Mouse (Mus musculus) hindbrain, embryonic 14.5 days (tissue): ENCODE measurements around the gene Zcwpw1. TPM values are rescaled to one million over a fixed set of nuclear protein-coding genes. Genes with fewer than 3 reads are reported as not detected.
"Not testable (repeated sequence)": the region's sequence is repeated elsewhere in the genome, so short reads cannot be mapped to it uniquely, and the experiment has no call there.

Experiments
- ATAC-seq: fragments of 200-750 bp; cut with Nextera tagmentation; 2 replicates; pipeline ENCODE4 v1.8.0; 2017; ENCODE audit warnings: moderate number of reproducible peaks, mild to moderate bottlenecking, moderate TSS enrichment, moderate library complexity; ENCODE audit not compliant: low FRiP score
- DNase-seq: peaks from one replicate; pipeline ENCODE4 v3.0.0-alpha.2; 2015; ENCODE audit warnings: low spot score
- H3K27ac ChIP-seq: fragments of 300-500 bp; sonication (generic); 2 replicates; pipeline ENCODE4 v1.5.1; 2014; ENCODE audit warnings: mild to moderate bottlenecking, moderate library complexity
- H3K27me3 ChIP-seq: fragments of 300-500 bp; sonication (generic); 2 replicates; pipeline ENCODE4 v1.6.1; 2014; ENCODE audit warnings: mild to moderate bottlenecking, low read length, mixed read lengths; ENCODE audit not compliant: control insufficient read depth, insufficient read depth
- H3K36me3 ChIP-seq: fragments of 300-500 bp; sonication (generic); replicated peaks from 2 replicates; pipeline ENCODE4 v1.6.1; 2014; ENCODE audit not compliant: control insufficient read depth, insufficient read depth
- H3K4me1 ChIP-seq: fragments of 300-500 bp; sonication (generic); replicated peaks from 2 replicates; pipeline ENCODE4 v1.6.1; 2014; ENCODE audit warnings: antibody characterized with exemption, low read length, mixed read lengths; ENCODE audit not compliant: control insufficient read depth, insufficient read depth
- H3K4me2 ChIP-seq: fragments of 300-500 bp; sonication (generic); replicated peaks from 2 replicates; pipeline ENCODE4 v1.6.1; 2014; ENCODE audit warnings: mild to moderate bottlenecking, moderate library complexity
- H3K4me3 ChIP-seq: fragments of 300-500 bp; sonication (generic); replicated peaks from 2 replicates; pipeline ENCODE4 v1.5.1; 2014; ENCODE audit warnings: mild to moderate bottlenecking, low read length
- H3K9ac ChIP-seq: fragments of 300-500 bp; sonication (generic); 2 replicates; pipeline ENCODE4 v1.6.1; 2014
- H3K9me3 ChIP-seq: fragments of 300-500 bp; sonication (generic); 2 replicates; pipeline ENCODE4 v1.6.1; 2016; ENCODE audit warnings: low read length; ENCODE audit not compliant: control insufficient read depth
- WGBS: fragments of 180-500 bp; shearing (Covaris S2); extraction: QIAGEN DNeasy Blood & Tissue Kit; methylation state at CpG from one replicate; pipeline ENCODE4 v1.1.7; 2014; 5-methylcytosine and 5-hydroxymethylcytosine counted together
- polyA plus RNA-seq: library from polyadenylated mRNA; unstranded; fragments of >200 nt; fragmentation: Nextera tagmentation; extraction: Ambion mirVana; gene quantifications from 2 replicates; pipeline ENCODE4 v1.2.1, GENCODE M21; 2014

Gene Zcwpw1
- polyA plus RNA-seq, 1 experiment from 2014 or later, result 8.3 TPM

GRCm38 (mm10) chr5:137745214-137746171 is 42.1 kb upstream of the Zcwpw1 start, which contains the start of gene Tsc22d4:
Tsc22d4 (plus strand) TSS chr5:137745730.
- WGBS, result 4% methylated on average over 28 of the region's 28 CpGs
- Histone ChIP-seq H3K4me2 (peak within 1 kb of the TSS; percentile 99), H3K9ac (peak within 1 kb of the TSS; percentile 78), H3K27ac (peak within 1 kb of the TSS; percentile 79), H3K9me3 (no peaks in the 10 kb centered on the region), H3K36me3 (no peaks in the 10 kb centered on the region), H3K4me3 (peak within 1 kb of the TSS; percentile 64), H3K4me1 (peaks cover 35% of the 10 kb centered on the region), H3K27me3 (no peaks in the 10 kb centered on the region)
- ATAC-seq, result peak; percentile 84
- DNase-seq, result peak; percentile 93

DNA sequence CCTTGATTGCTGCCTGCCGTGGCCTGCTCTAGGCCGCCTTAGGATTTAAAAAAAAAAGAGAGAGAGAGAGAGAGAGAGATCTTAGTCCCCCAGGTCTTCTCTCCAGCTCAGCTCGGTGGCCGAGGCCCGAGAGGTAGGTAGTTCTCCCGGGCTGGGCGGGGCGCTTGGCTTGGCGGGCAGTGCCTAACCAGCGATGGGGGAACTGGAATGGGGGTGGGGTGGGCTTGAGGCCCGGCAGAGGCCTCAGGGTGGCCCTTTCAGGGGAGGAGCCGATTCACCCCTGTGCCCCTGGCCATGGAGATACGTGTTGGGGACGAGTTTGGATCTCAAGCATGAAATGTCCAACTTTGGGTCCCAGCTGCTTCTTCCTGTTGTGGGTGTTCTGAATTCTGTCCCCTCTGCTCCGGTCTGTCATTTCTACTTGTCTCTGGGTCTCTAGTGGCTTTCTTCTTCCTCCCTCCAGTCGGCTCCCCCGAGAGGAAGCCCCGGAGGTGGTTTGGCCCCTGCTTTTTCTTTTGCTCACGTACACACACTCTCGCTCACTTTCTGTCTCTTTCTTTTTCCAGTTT is 41.2 kb upstream of the Zcwpw1 start:
- ATAC-seq, result peak; percentile 9; the same call in 1 of the 2 replicates

DNA sequence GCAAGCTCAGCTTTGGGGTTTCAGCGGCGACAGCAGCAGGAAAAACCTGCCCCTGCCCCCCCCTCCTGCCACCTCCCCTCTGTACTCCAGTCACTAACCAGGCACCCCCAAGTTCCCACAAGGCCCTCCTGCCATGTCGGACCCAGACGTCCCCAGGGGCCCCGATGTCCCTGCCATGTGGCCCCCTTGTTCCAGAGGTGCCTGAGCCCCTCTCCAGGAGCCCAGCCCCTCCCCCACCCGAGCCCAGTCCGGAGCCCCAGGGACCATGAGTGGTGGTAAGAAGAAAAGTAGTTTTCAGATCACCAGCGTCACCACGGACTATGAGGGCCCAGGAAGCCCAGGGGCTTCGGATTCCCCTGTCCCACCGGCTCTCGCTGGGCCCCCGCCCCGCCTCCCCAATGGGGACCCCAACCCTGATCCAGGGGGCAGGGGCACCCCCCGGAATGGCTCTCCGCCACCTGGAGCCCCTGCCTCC is 40.7 kb upstream of the Zcwpw1 start:
- H3K4me2 ChIP-seq, result peak overlapping the region; percentile 99
- H3K4me3 ChIP-seq, result peak overlapping the region; percentile 64
- peak overlapping the region; percentile 79 for H3K27ac ChIP-seq
- peaks cover 30% of the 10 kb centered on the region for H3K4me1 ChIP-seq
- no peaks in the 10 kb centered on the region for H3K27me3 ChIP-seq
- H3K9me3 ChIP-seq, result no peaks in the 10 kb centered on the region
- H3K36me3 ChIP-seq, result peaks cover 8% of the 10 kb centered on the region
- H3K9ac ChIP-seq, result peak overlapping the region; percentile 78
- DNase-seq (no peak), ATAC-seq (no peak)
- WGBS, result 0% methylated on average over 16 of the region's 16 CpGs

More for the DNA sequence above, 41.2 kb upstream of the Zcwpw1 start:
- Histone ChIP-seq H3K9me3 (no peaks in the 10 kb centered on the region), H3K4me1 (peaks cover 34% of the 10 kb centered on the region), H3K27me3 (no peaks in the 10 kb centered on the region), H3K36me3 (0 out of 2 replicates have a peak, but pooled peaks cover 3% of the 10 kb centered on the region), H3K9ac (peak overlapping the region; percentile 78), H3K4me2 (peak overlapping the region; percentile 99), H3K4me3 (peak overlapping the region; percentile 64), H3K27ac (peak overlapping the region; percentile 79)
- no peak for DNase-seq
- WGBS, result 0% methylated on average over 17 of the region's 20 CpGs

- no peak for ATAC-seq
- H3K9me3 ChIP-seq, result no peaks in the 10 kb centered on the region
- H3K4me3 ChIP-seq, result peak overlapping the region; percentile 64
- 4% methylated on average over 25 of the region's 26 CpGs for WGBS
- H3K9ac ChIP-seq, result peak overlapping the region; percentile 78
- peaks cover 30% of the 10 kb centered on the region for H3K4me1 ChIP-seq
- peak overlapping the region; percentile 79; the same call in 1 of the 2 replicates for H3K27ac ChIP-seq
- DNase-seq, result no peak
- peak overlapping the region; percentile 99 for H3K4me2 ChIP-seq
- H3K36me3 ChIP-seq, result peaks cover 13% of the 10 kb centered on the region
- no peaks in the 10 kb centered on the region for H3K27me3 ChIP-seq
Observed at GRCm38 (mm10) chr5:137747326-137747961, 40.2 kb upstream of the Zcwpw1 start.

DNA sequence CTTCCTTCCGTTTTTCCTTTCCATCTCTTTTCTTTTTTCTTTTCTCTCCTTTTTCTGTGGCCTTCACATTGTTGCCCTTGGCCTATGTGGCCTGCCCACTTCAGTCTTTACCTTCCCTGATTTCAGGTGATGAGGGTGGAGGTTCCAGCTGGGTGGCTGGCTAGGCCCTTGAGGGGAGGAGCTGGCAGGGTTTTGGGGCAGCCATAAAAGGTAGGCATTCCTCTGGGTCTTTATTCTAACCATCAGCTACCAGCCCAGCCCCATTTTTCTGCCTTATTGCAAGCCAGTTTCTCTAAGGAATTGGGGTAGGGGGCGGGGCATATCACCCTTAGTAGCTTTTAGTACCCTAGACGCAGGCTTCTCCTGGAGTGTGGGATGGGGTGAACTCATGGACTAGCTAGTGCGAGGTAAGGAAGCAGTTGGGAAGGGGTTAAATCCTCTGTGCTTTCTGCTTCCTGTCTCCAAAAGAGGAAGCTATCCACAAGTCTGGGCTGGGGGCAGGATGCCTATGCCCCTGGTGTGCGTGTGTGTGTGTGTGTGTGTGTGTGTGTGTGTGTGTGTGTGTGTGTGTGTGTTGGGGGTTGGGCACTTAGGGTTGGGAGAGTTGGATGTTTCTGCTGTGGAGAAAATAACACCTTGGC is 39.3 kb upstream of the Zcwpw1 start:
- Histone ChIP-seq H3K27ac (0 out of 2 replicates have a peak overlapping the region, but pooled peaks have one; percentile 32), H3K9me3 (no peaks in the 10 kb centered on the region), H3K4me2 (peak overlapping the region; percentile 99), H3K4me3 (peak overlapping the region; percentile 64), H3K27me3 (no peaks in the 10 kb centered on the region), H3K36me3 (peaks cover 13% of the 10 kb centered on the region), H3K9ac (peak overlapping the region; percentile 78), H3K4me1 (peaks cover 30% of the 10 kb centered on the region)
- WGBS, result 41% methylated on average over 5 of the region's 5 CpGs
- no peak for DNase-seq
- ATAC-seq, result no peak

- H3K27me3 ChIP-seq, result no peaks in the 10 kb centered on the region
- DNase-seq, result no peak
- 73% methylated on average over 6 of the region's 6 CpGs for WGBS
- no peak overlapping the region for H3K27ac ChIP-seq
- H3K4me1 ChIP-seq, result peaks cover 30% of the 10 kb centered on the region
- H3K9me3 ChIP-seq, result no peaks in the 10 kb centered on the region
- no peak for ATAC-seq
- H3K4me2 ChIP-seq, result peak overlapping the region; percentile 99
- peak overlapping the region; percentile 1; the same call in 1 of the 2 replicates for H3K4me3 ChIP-seq
- peaks cover 23% of the 10 kb centered on the region for H3K36me3 ChIP-seq
- 0 out of 2 replicates have a peak overlapping the region, but pooled peaks have one; percentile 78 for H3K9ac ChIP-seq
Observed at GRCm38 (mm10) chr5:137749196-137749836, 38.3 kb upstream of the Zcwpw1 start.

GRCm38 (mm10) chr5:137750212-137750611 is 37.4 kb upstream of the Zcwpw1 start:
- Histone ChIP-seq H3K4me1 (peaks cover 30% of the 10 kb centered on the region), H3K36me3 (peaks cover 23% of the 10 kb centered on the region)
- H3K4me2 ChIP-seq, DNase-seq, H3K4me3 ChIP-seq, H3K27ac ChIP-seq, ATAC-seq, H3K9ac ChIP-seq, H3K9me3 ChIP-seq, H3K27me3 ChIP-seq: not testable (repeated sequence)
- WGBS, result 92% methylated on average over 6 of the region's 8 CpGs

DNA sequence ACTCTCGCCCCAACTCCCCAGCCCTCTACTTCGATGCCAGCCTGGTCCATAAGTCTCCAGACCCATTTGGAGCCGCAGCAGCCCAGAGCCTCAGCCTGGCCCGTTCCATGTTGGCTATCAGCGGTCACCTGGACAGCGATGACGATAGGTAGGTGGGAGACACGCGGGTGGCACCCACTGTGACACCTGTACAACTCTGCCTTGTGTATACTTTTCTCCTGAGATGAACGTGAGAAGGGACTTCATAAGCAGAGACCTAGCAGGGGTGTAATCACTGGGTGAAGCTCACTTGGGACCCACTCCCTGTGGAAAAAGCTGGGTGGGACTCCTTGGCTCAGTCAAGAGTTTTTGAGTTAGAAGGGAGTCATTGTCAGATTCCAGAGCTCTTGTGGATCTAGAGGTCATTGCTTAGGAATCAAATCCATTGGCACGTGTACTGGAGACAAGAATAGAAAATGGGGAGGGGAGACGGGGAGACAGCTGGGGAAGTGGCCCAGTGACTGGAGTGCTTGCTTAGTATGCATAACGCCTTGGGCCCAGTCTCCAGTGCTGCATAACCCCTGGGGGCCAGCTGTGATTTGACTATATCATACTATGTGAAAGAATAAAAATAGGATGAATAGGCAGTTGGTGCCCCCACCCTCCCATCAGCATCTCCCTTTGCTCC is 36.2 kb upstream of the Zcwpw1 start:
- no peak for ATAC-seq
- Histone ChIP-seq H3K27me3 (no peaks in the 10 kb centered on the region), H3K9ac (no peak overlapping the region), H3K4me2 (no peak overlapping the region), H3K36me3 (peaks cover 27% of the 10 kb centered on the region), H3K4me3 (no peak overlapping the region), H3K4me1 (peaks cover 30% of the 10 kb centered on the region), H3K9me3 (no peaks in the 10 kb centered on the region), H3K27ac (no peak overlapping the region)
- DNase-seq, result no peak
- 92% methylated on average over 13 of the region's 13 CpGs for WGBS
